Mouse (Mus musculus): ENCODE measurements around the gene Gapvd1. TPM values are rescaled to one million over a fixed set of nuclear protein-coding genes. Genes with fewer than 3 reads are reported as not detected.
A peak's percentile ranks its signal among the peaks of the same experiment; 100 is the strongest.

The Gapvd1 gene
- polyA plus RNA-seq, 1 experiment from 2014 or later, result 39.0 TPM

- Histone ChIP-seq H3K9me3 (ENCODE audit: low read length) (no peaks in the 10 kb centered on the region), H3K4me1 (ENCODE audit: insufficient read depth) (peaks cover 32% of the 10 kb centered on the region), H3K27ac (ENCODE audit: low read depth) (peak overlapping the region; percentile 98), H3K4me2 (ENCODE audit: low read depth, low read length) (peak overlapping the region; percentile 63; the same call in 1 of the 2 replicates), H3K9ac (replicated peaks) (peak overlapping the region; percentile 95), H3K36me3 (replicated peaks; ENCODE audit: insufficient read depth, low read length) (peaks cover 22% of the 10 kb centered on the region), H3K27me3 (ENCODE audit: insufficient read depth, low read length) (no peaks in the 10 kb centered on the region), H3K4me3 (ENCODE audit: low read depth, low read length) (peak overlapping the region; percentile 79)
- DNase-seq, result peak; percentile 98
- 5% methylated on average over 39 of the region's 39 CpGs for WGBS (ENCODE audit: insufficient replicate concordance)
- TF ChIP-seq CTCF (IDR thresholded peaks at IDR 0.05; ENCODE audit: low read depth) (peak; percentile 39), EP300 (IDR thresholded peaks at IDR 0.05; ENCODE audit: low read depth) (0 out of 2 replicates have a peak, but pooled peaks have one; percentile 42)
- ATAC-seq, result peak; percentile 90
These were observed 46.8 kb upstream of the Gapvd1 start for GRCm38 (mm10) chr2:34801516-34802482.

- peaks cover 27% of the 10 kb centered on the region for H3K4me1 ChIP-seq (ENCODE audit: insufficient read depth)
These were observed 45.3 kb upstream of the Gapvd1 start for GRCm38 (mm10) chr2:34800371-34800770.

DNA sequence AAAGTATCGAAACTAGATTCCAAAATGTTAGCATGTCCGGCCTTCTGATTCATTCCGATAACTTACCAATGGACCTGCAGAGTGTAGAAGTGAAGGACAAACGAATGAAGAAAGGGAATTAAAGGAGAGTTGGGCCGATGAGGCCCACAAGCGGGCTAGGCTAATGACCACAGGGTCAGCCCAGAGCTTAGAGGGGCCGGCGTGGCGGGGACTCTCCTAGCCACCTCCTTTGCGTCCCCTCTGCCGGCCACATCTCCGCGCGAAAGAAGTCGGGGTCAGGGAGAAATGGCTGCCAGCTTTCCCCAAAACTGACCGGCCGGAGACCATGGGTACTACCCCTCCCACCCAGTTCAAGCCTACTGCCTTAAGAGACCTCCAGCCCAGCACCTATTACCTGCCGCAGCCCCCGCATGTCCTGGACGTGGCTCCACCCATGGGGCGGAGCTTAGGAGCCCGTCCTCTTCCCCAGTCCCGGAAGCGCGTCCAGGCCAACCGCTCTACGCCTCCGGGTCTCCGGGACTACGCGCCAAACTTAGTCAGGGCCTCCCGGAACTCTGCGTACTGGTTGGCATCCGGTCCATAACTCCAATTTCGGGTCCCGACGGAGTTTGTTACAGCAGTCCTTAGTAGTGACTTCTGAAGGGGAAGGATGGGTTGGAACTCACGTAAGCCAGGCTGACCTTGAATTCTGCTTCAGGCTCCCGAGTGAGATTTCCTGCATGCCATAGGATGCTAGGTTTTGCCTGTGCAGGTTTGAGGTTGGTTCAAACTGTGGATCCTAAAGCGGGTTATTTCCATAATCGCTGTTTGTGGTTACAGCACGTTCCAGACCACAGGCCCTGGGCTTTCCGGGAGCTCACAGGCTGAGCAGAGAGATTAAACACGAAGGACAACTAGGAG lies 44.6 kb upstream of the Gapvd1 start, which contains the start of gene Rabepk:
Gene Rabepk, minus strand, starts transcription at position 556 of the 900 bp plus-strand sequence.
- H3K27me3 ChIP-seq (ENCODE audit: insufficient read depth, low read length), result no peaks in the 10 kb centered on the region
- TF ChIP-seq EP300 (IDR thresholded peaks at IDR 0.05; ENCODE audit: low read depth) (no peak; the same call in 1 of the 2 replicates), CTCF (IDR thresholded peaks at IDR 0.05; ENCODE audit: low read depth) (no peak)
- 2% methylated on average over 44 of the region's 44 CpGs for WGBS (ENCODE audit: insufficient replicate concordance)
- ATAC-seq, result peak; percentile 71
- peak within 1 kb of the TSS; percentile 78 for H3K9ac ChIP-seq (replicated peaks)
- peaks cover 15% of the 10 kb centered on the region for H3K36me3 ChIP-seq (replicated peaks; ENCODE audit: insufficient read depth, low read length)
- peaks cover 24% of the 10 kb centered on the region for H3K4me1 ChIP-seq (ENCODE audit: insufficient read depth)
- peak within 1 kb of the TSS; percentile 80 for H3K4me3 ChIP-seq (ENCODE audit: low read depth, low read length)
- H3K27ac ChIP-seq (ENCODE audit: low read depth), result peak within 1 kb of the TSS; percentile 92
- DNase-seq, result peak; percentile 91
- peak within 1 kb of the TSS; percentile 83 for H3K4me2 ChIP-seq (ENCODE audit: low read depth, low read length)
- H3K9me3 ChIP-seq (ENCODE audit: low read length), result no peaks in the 10 kb centered on the region

More at GRCm38 (mm10) chr2:34800371-34800770, 45.3 kb upstream of the Gapvd1 start:
- DNase-seq (no peak), ATAC-seq (no peak)
- Histone ChIP-seq H3K4me3 (ENCODE audit: low read depth, low read length) (peak overlapping the region; percentile 80), H3K27ac (ENCODE audit: low read depth) (peak overlapping the region; percentile 92), H3K4me2 (ENCODE audit: low read depth, low read length) (peak overlapping the region; percentile 83), H3K36me3 (replicated peaks; ENCODE audit: insufficient read depth, low read length) (peaks cover 14% of the 10 kb centered on the region), H3K9me3 (ENCODE audit: low read length) (no peaks in the 10 kb centered on the region), H3K27me3 (ENCODE audit: insufficient read depth, low read length) (no peaks in the 10 kb centered on the region), H3K9ac (replicated peaks) (peak overlapping the region; percentile 78)
- 51% methylated on average over 7 of the region's 7 CpGs for WGBS (ENCODE audit: insufficient replicate concordance)
- TF ChIP-seq CTCF (IDR thresholded peaks at IDR 0.05; ENCODE audit: low read depth) (no peak), EP300 (IDR thresholded peaks at IDR 0.05; ENCODE audit: low read depth) (no peak)

DNA sequence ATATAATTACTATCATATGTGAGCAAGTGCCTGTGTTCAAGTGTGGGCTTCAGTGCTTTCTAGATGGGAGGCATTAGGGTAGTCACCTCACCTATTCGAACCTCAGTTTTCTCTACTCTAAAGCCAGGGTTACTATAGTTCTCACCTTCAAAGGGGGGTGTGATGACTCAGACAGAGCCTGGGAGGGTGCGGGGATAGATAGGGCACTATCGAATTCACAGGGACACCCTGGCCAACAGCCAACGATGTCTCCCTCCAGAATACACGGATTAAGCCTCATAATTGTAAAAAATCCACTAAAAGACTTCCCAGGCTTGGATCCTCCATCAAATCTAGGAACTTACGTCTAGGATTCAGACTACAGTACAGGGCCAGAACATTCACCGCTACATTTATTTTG lies 40.4 kb upstream of the Gapvd1 start:
- H3K9ac ChIP-seq (replicated peaks), result no peak overlapping the region
- WGBS (ENCODE audit: insufficient replicate concordance), result 85% methylated on average over 7 of the region's 7 CpGs
- ATAC-seq, result no peak

GRCm38 (mm10) chr2:34794511-34794910 lies 39.5 kb upstream of the Gapvd1 start:
- Histone ChIP-seq H3K27ac (ENCODE audit: low read depth) (no peak overlapping the region), H3K4me2 (ENCODE audit: low read depth, low read length) (no peak overlapping the region), H3K27me3 (ENCODE audit: insufficient read depth, low read length) (no peaks in the 10 kb centered on the region), H3K9ac (replicated peaks) (no peak overlapping the region), H3K4me1 (ENCODE audit: insufficient read depth) (peaks cover 3% of the 10 kb centered on the region), H3K9me3 (ENCODE audit: low read length) (peaks cover 2% of the 10 kb centered on the region; the same call in 1 of the 2 replicates), H3K4me3 (ENCODE audit: low read depth, low read length) (no peak overlapping the region), H3K36me3 (replicated peaks; ENCODE audit: insufficient read depth, low read length) (peaks cover 9% of the 10 kb centered on the region)
- no peak for DNase-seq
- WGBS (ENCODE audit: insufficient replicate concordance), result 85% methylated on average over 2 of the region's 2 CpGs
- ATAC-seq, result no peak
- TF ChIP-seq CTCF (IDR thresholded peaks at IDR 0.05; ENCODE audit: low read depth) (no peak), EP300 (IDR thresholded peaks at IDR 0.05; ENCODE audit: low read depth) (no peak)

More for the DNA sequence above, 40.4 kb upstream of the Gapvd1 start:
- peaks cover 9% of the 10 kb centered on the region for H3K36me3 ChIP-seq (replicated peaks; ENCODE audit: insufficient read depth, low read length)
- H3K4me2 ChIP-seq (ENCODE audit: low read depth, low read length), result no peak overlapping the region
- no peak for TF ChIP-seq CTCF (IDR thresholded peaks at IDR 0.05; ENCODE audit: low read depth)
- TF ChIP-seq EP300 (IDR thresholded peaks at IDR 0.05; ENCODE audit: low read depth), result peak; percentile 78
- peaks cover 2% of the 10 kb centered on the region; the same call in 1 of the 2 replicates for H3K9me3 ChIP-seq (ENCODE audit: low read length)
- H3K27me3 ChIP-seq (ENCODE audit: insufficient read depth, low read length), result no peaks in the 10 kb centered on the region
- H3K4me3 ChIP-seq (ENCODE audit: low read depth, low read length), result no peak overlapping the region
- H3K27ac ChIP-seq (ENCODE audit: low read depth), result no peak overlapping the region
- peak; percentile 30 for DNase-seq
- H3K4me1 ChIP-seq (ENCODE audit: insufficient read depth), result peaks cover 9% of the 10 kb centered on the region

Data from liver, postnatal 0 days (tissue).